Comparison of ENCODE assay signal across 9 mouse cellular contexts in genomic region chr12:29348698-29349097, GRCm38 (mm10).
DNase-seq lines count a peak whose midpoint lies in the region; ATAC-seq lines count a peak whose summit lies in the region.
"Had no signal": no experiment of that assay in that cellular context is flagged by ENCODE, and none has a peak within 500 bp of the region (broad histone marks: within the 10 kb centered on the region; RNA-seq: fewer than 3 reads in every experiment).

No protein-coding gene starts in this region.

- peak overlapping the region; percentile 79 for H3K27ac ChIP-seq in hindbrain, embryonic 13.5 days
- H3K27ac ChIP-seq in hindbrain, embryonic 12.5 days, result no peak overlapping the region
- peak overlapping the region; percentile 66 for H3K27ac ChIP-seq in hindbrain, embryonic 16.5 days (ENCODE audit: low read depth, low read length)
- H3K27ac ChIP-seq: liver, embryonic 14.5 days had no signal

- no peaks in the 10 kb centered on the region for H3K36me3 ChIP-seq in hindbrain, embryonic 13.5 days
- H3K36me3 ChIP-seq in hindbrain, embryonic 12.5 days, result no peaks in the 10 kb centered on the region
- no peaks in the 10 kb centered on the region for H3K36me3 ChIP-seq in hindbrain, embryonic 16.5 days (ENCODE audit: control insufficient read depth, insufficient read depth, low read length)

- H3K4me1 ChIP-seq in hindbrain, embryonic 13.5 days (replicated peaks), result peaks cover 29% of the 10 kb centered on the region
- peaks cover 12% of the 10 kb centered on the region for H3K4me1 ChIP-seq in hindbrain, embryonic 12.5 days
- peaks cover 1% of the 10 kb centered on the region; the same call in 1 of the 2 replicates for H3K4me1 ChIP-seq in hindbrain, embryonic 16.5 days (ENCODE audit: control insufficient read depth, insufficient read depth, low read depth, low read length)

- WGBS in hindbrain, embryonic 13.5 days, result 76% methylated on average over 2 of the region's 2 CpGs
- WGBS in hindbrain, embryonic 12.5 days, result 82% methylated on average over 2 of the region's 2 CpGs
- WGBS in hindbrain, embryonic 16.5 days, result 70% methylated on average over 2 of the region's 2 CpGs

- no peak overlapping the region for H3K9ac ChIP-seq in hindbrain, embryonic 13.5 days
- H3K9ac ChIP-seq in hindbrain, embryonic 12.5 days, result no peak overlapping the region
- no peak overlapping the region for H3K9ac ChIP-seq in hindbrain, embryonic 16.5 days (ENCODE audit: low read depth, low read length)
- H3K9ac ChIP-seq: liver, embryonic 14.5 days had no signal

- no peak overlapping the region for H3K4me2 ChIP-seq in hindbrain, embryonic 13.5 days
- no peak overlapping the region for H3K4me2 ChIP-seq in hindbrain, embryonic 12.5 days (replicated peaks)
- no peak overlapping the region for H3K4me2 ChIP-seq in hindbrain, embryonic 16.5 days (ENCODE audit: low read length)

- 0 out of 2 replicates have a peak, but pooled peaks have one; percentile 22 for ATAC-seq in hindbrain, embryonic 13.5 days (ENCODE audit: low FRiP score)
- ATAC-seq in hindbrain, embryonic 12.5 days (ENCODE audit: low FRiP score), result no peak
- ATAC-seq in hindbrain, embryonic 16.5 days, result peak; percentile 74

- no peak overlapping the region for H3K4me3 ChIP-seq in hindbrain, embryonic 13.5 days
- H3K4me3 ChIP-seq in hindbrain, embryonic 12.5 days, result no peak overlapping the region
- no peak overlapping the region for H3K4me3 ChIP-seq in hindbrain, embryonic 16.5 days (ENCODE audit: low read length)

- no peaks in the 10 kb centered on the region for H3K9me3 ChIP-seq in hindbrain, embryonic 13.5 days
- no peaks in the 10 kb centered on the region for H3K9me3 ChIP-seq in hindbrain, embryonic 12.5 days (replicated peaks)
- no peaks in the 10 kb centered on the region for H3K9me3 ChIP-seq in hindbrain, embryonic 16.5 days (ENCODE audit: control insufficient read depth, low read length)

- H3K27me3 ChIP-seq in hindbrain, embryonic 13.5 days, result no peaks in the 10 kb centered on the region
- no peaks in the 10 kb centered on the region for H3K27me3 ChIP-seq in hindbrain, embryonic 12.5 days
- no peaks in the 10 kb centered on the region for H3K27me3 ChIP-seq in hindbrain, embryonic 16.5 days (replicated peaks; ENCODE audit: control insufficient read depth, insufficient read depth, low read length)

- peak; percentile 74 for DNase-seq in cerebellum, adult 11-12 months
- peak; percentile 46 to 58 for DNase-seq in cerebellum, postnatal 25 days
- DNase-seq in thymus, postnatal 10 days (ENCODE audit: low spot score in 2 of 2), result no peak
- DNase-seq in layer of hippocampus, adult 9-10 months (ENCODE audit: low spot score), result no peak
- DNase-seq in layer of hippocampus, postnatal 25 days (ENCODE audit: extremely low spot score in 1 of 2, low spot score in 1 of 2), result no peak

Comparison
In these comparisons a context has a peak if more than half of its experiments do, and no peak if none do; other contexts are left out.
1. DNase-seq: peak in cerebellum, adult 11-12 months (single experiment) and cerebellum, postnatal 25 days (2 of 2); none in thymus, postnatal 10 days (0 of 2), layer of hippocampus, adult 9-10 months (single experiment) and layer of hippocampus, postnatal 25 days (0 of 2).